11 mouse cellular contexts compared by ENCODE assay signal in the genomic region with DNA sequence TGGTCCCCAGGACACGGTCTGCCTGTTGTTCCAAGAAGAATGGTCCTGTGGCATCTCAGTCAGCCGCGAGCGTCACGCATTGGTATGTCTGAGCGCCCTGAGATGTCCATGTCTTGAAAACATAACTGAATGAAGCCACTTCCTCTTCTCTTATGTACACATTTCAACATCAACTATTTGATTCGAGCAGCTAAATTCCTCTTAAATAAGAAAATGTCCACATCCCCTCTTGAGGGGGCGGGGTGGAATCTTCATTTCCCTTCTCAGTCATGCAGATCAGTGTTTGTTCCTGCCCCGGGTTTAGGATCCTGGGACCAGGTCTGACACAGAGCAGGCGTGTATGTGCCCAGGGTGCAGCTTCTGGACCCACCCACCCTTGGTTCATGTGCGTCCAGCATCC.
DNase-seq lines count a peak whose midpoint lies in the region; ATAC-seq and TF ChIP-seq lines count a peak whose summit lies in the region.
"Had no signal": no experiment of that assay in that cellular context is flagged by ENCODE, and none has a peak within 500 bp of the region (broad histone marks: within the 10 kb centered on the region; RNA-seq: fewer than 3 reads in every experiment).

No protein-coding gene starts in this region.

- no peak overlapping the region for H3K9ac ChIP-seq in lung, postnatal 0 days (replicated peaks; ENCODE audit: low read depth)
- H3K9ac ChIP-seq in hindbrain, embryonic 14.5 days, result no peak overlapping the region
- H3K9ac ChIP-seq: liver, embryonic 13.5 days had no signal

- WGBS in lung, postnatal 0 days, result 62% methylated on average over 11 of the region's 11 CpGs
- 58% methylated on average over 11 of the region's 11 CpGs for WGBS in lung, adult 2 months
- 79% methylated on average over 11 of the region's 11 CpGs for WGBS in hindbrain, embryonic 14.5 days
- WGBS in midbrain, embryonic 10.5 days, result 81% methylated on average over 11 of the region's 11 CpGs

- no peak overlapping the region for H3K27ac ChIP-seq in lung, postnatal 0 days (ENCODE audit: low read length)
- no peak overlapping the region for H3K27ac ChIP-seq in hindbrain, embryonic 14.5 days
- no peak overlapping the region for H3K27ac ChIP-seq in midbrain, embryonic 10.5 days (replicated peaks)
- H3K27ac ChIP-seq: liver, embryonic 13.5 days had no signal

- peak; percentile 41 for ATAC-seq in lung, postnatal 0 days
- no peak for ATAC-seq in hindbrain, embryonic 14.5 days (ENCODE audit: low FRiP score)

- no peaks in the 10 kb centered on the region for H3K27me3 ChIP-seq in lung, postnatal 0 days (replicated peaks; ENCODE audit: insufficient read depth, low read length)
- no peaks in the 10 kb centered on the region for H3K27me3 ChIP-seq in splenic B cell, adult 2 months (ENCODE audit: control insufficient read depth, insufficient read depth, low read length, poor library complexity, severe bottlenecking)
- no peaks in the 10 kb centered on the region for H3K27me3 ChIP-seq in hindbrain, embryonic 14.5 days (ENCODE audit: control insufficient read depth, insufficient read depth, low read length)
- no peaks in the 10 kb centered on the region for H3K27me3 ChIP-seq in midbrain, embryonic 10.5 days (ENCODE audit: low read depth, poor library complexity, severe bottlenecking)
- H3K27me3 ChIP-seq: liver, embryonic 13.5 days had no signal

- peak; percentile 64 for DNase-seq in lung, postnatal 0 days (ENCODE audit: low spot score)
- DNase-seq in lung, adult 2 months, result no peak
- DNase-seq in ZHBTc4 (ENCODE audit: low read depth, low spot score), result peak; percentile 51
- DNase-seq in lung, postnatal 36 days, result peak; percentile 68
- peak; percentile 81 for DNase-seq in splenic B cell, adult 2 months (ENCODE audit: low read depth, low spot score)
- DNase-seq in hindbrain, embryonic 14.5 days (ENCODE audit: low spot score), result no peak
- DNase-seq in midbrain, embryonic 10.5 days (ENCODE audit: low spot score), result no peak
- DNase-seq: cerebellum, adult 11 months; heart, postnatal 10 days; liver, embryonic 13.5 days; right cerebral cortex, postnatal 4 days had no signal

- H3K4me3 ChIP-seq in lung, postnatal 0 days (ENCODE audit: low read depth, low read length), result no peak overlapping the region
- H3K4me3 ChIP-seq in lung, adult 2 months (replicated peaks; ENCODE audit: extremely low read depth, low read depth, low read length), result no peak overlapping the region
- H3K4me3 ChIP-seq in hindbrain, embryonic 14.5 days (replicated peaks; ENCODE audit: low read length), result no peak overlapping the region
- H3K4me3 ChIP-seq in midbrain, embryonic 10.5 days, result no peak overlapping the region
- H3K4me3 ChIP-seq: liver, embryonic 13.5 days had no signal

- TF ChIP-seq POLR2A in lung, adult 2 months (IDR thresholded peaks at IDR 0.05; ENCODE audit: borderline replicate concordance, extremely low read depth, low read depth, low read length), result no peak

- TF ChIP-seq CTCF in lung, postnatal 0 days (IDR thresholded peaks at IDR 0.05), result no peak
- no peak for TF ChIP-seq CTCF in lung, adult 2 months (IDR thresholded peaks at IDR 0.05; ENCODE audit: insufficient read depth, low read length)

- no peaks in the 10 kb centered on the region for H3K36me3 ChIP-seq in lung, postnatal 0 days (ENCODE audit: insufficient read depth, low read length)
- H3K36me3 ChIP-seq in splenic B cell, adult 2 months (ENCODE audit: control insufficient read depth, insufficient read depth, low read length, poor library complexity, severe bottlenecking), result no peaks in the 10 kb centered on the region
- no peaks in the 10 kb centered on the region for H3K36me3 ChIP-seq in hindbrain, embryonic 14.5 days (replicated peaks; ENCODE audit: control insufficient read depth, insufficient read depth)
- no peaks in the 10 kb centered on the region for H3K36me3 ChIP-seq in midbrain, embryonic 10.5 days
- H3K36me3 ChIP-seq: liver, embryonic 13.5 days had no signal

- H3K9me3 ChIP-seq in lung, postnatal 0 days (ENCODE audit: low read length), result no peaks in the 10 kb centered on the region
- no peaks in the 10 kb centered on the region for H3K9me3 ChIP-seq in hindbrain, embryonic 14.5 days (ENCODE audit: control insufficient read depth, low read length)
- no peaks in the 10 kb centered on the region for H3K9me3 ChIP-seq in midbrain, embryonic 10.5 days (replicated peaks)
- H3K9me3 ChIP-seq: liver, embryonic 13.5 days had no signal

- peaks cover 3% of the 10 kb centered on the region; the same call in 1 of the 2 replicates for H3K4me1 ChIP-seq in lung, postnatal 0 days (ENCODE audit: insufficient read depth, low read depth, low read length)
- no peaks in the 10 kb centered on the region; the same call in 1 of the 2 replicates for H3K4me1 ChIP-seq in lung, adult 2 months (ENCODE audit: control insufficient read depth, insufficient read depth, low read length)
- 0 out of 2 replicates have a peak, but pooled peaks cover 13% of the 10 kb centered on the region for H3K4me1 ChIP-seq in hindbrain, embryonic 14.5 days (replicated peaks; ENCODE audit: control insufficient read depth, insufficient read depth, low read length)
- peaks cover 23% of the 10 kb centered on the region for H3K4me1 ChIP-seq in midbrain, embryonic 10.5 days

- H3K4me2 ChIP-seq in lung, postnatal 0 days (replicated peaks; ENCODE audit: low read depth, low read length), result no peak overlapping the region
- H3K4me2 ChIP-seq in hindbrain, embryonic 14.5 days (replicated peaks), result no peak overlapping the region
- H3K4me2 ChIP-seq: liver, embryonic 13.5 days had no signal

- no peak for TF ChIP-seq EP300 in lung, postnatal 0 days (IDR thresholded peaks at IDR 0.05)

Comparison
In these comparisons a context has a peak if more than half of its experiments do, and no peak if none do; other contexts are left out.
1. DNase-seq: peak in lung, postnatal 0 days (single experiment), ZHBTc4 (single experiment), lung, postnatal 36 days (single experiment) and splenic B cell, adult 2 months (single experiment); none in lung, adult 2 months (single experiment), hindbrain, embryonic 14.5 days (single experiment) and midbrain, embryonic 10.5 days (single experiment).